Mouse (Mus musculus) G1E (cell line): Measurements from ENCODE around the gene 9130023H24Rik. TPM values are rescaled to one million over a fixed set of nuclear protein-coding genes. Genes with fewer than 3 reads are reported as not detected.

Experiments
- ATAC-seq: 2 replicates; pipeline ENCODE4 v1.8.0; 2016; ENCODE audit warnings: mild to moderate bottlenecking; ENCODE audit not compliant: insufficient number of reproducible peaks, poor library complexity, low FRiP score, severe bottlenecking; ENCODE audit errors: extremely low read depth
- DNase-seq: peaks from one replicate; pipeline ENCODE4 v3.0.0; 2012; ENCODE audit warnings: low spot score
- H3K27me3 ChIP-seq: 2 replicates; pipeline ENCODE4 v1.6.1; 2012; ENCODE audit warnings: mild to moderate bottlenecking, low read length, inconsistent platforms; ENCODE audit not compliant: insufficient read depth
- H3K36me3 ChIP-seq: replicated peaks from 2 replicates; pipeline ENCODE3; 2012; ENCODE audit warnings: mild to moderate bottlenecking, inconsistent platforms
- H3K4me1 ChIP-seq: 2 replicates; pipeline ENCODE4 v1.6.1; 2012; ENCODE audit warnings: low read depth, low read length, inconsistent platforms, mixed read lengths; ENCODE audit not compliant: insufficient read depth
- H3K4me3 ChIP-seq: 2 replicates; pipeline ENCODE4 v1.5.1; 2012; ENCODE audit warnings: low read depth, mild to moderate bottlenecking, inconsistent platforms, low read length, moderate library complexity, mixed read lengths
- H3K9me3 ChIP-seq: replicated peaks from 2 replicates; pipeline ENCODE4 v1.6.1; 2012; ENCODE audit warnings: inconsistent platforms
- CTCF ChIP-seq: IDR thresholded peaks from 2 replicates; pipeline ENCODE4 v1.5.1; 2012; ENCODE audit warnings: low read depth, low read length, inconsistent platforms, mixed read lengths
- GATA1 ChIP-seq: IDR thresholded peaks from 2 replicates; pipeline ENCODE4 v1.6.1; 2012; ENCODE audit warnings: borderline replicate concordance, low read length, inconsistent platforms, mixed read lengths
- GATA2 ChIP-seq: IDR thresholded peaks from 2 replicates; pipeline ENCODE4 v1.6.1; 2012; ENCODE audit warnings: low read depth, low read length, inconsistent platforms, borderline replicate concordance
- POLR2AphosphoS5 ChIP-seq: IDR thresholded peaks from 2 replicates; pipeline ENCODE4 v1.6.1; 2012; ENCODE audit warnings: low read depth, low read length, inconsistent platforms; ENCODE audit not compliant: insufficient replicate concordance
- TAL1 ChIP-seq: conservative IDR thresholded peaks from 2 replicates; pipeline ENCODE4 v1.6.1; 2012; ENCODE audit warnings: low read depth, low read length, inconsistent platforms, mixed read lengths
- polyA plus RNA-seq: library from polyadenylated mRNA; stranded (reverse); fragments of >175 nt; gene quantifications from 2 replicates; pipeline ENCODE4 v1.2.3, GENCODE M21; 2012
- total RNA-seq, 2 experiments: library from RNA; stranded (forward) in 1 of 2; stranded (reverse) in 1 of 2; fragments of 200-1000 nt in 1 of 2; fragments of >200 nt in 1 of 2; fragmentation: Nextera tagmentation in 1 of 2; gene quantifications; 2 replicates each; pipeline ENCODE4 v1.2.3; 2014 to 2017

The 9130023H24Rik gene
- total and polyA plus RNA-seq, 3 experiments = 0.72 to 6.1 (median 5.5) TPM

GRCm38 (mm10) chr7:128243921-128244320 lies 6.1 kb upstream of the 9130023H24Rik start:
- Histone ChIP-seq H3K9me3 (no peaks in the 10 kb centered on the region), H3K4me3 (no peak overlapping the region), H3K27me3 (peaks cover 7% of the 10 kb centered on the region), H3K4me1 (peaks cover 49% of the 10 kb centered on the region), H3K36me3 (peaks cover 64% of the 10 kb centered on the region)
- DNase-seq (no peak), ATAC-seq (no peak)
- TF ChIP-seq CTCF = no peak
- TF ChIP-seq GATA1 = no peak
- no peak for TF ChIP-seq TAL1
- no peak for TF ChIP-seq GATA2
- TF ChIP-seq POLR2AphosphoS5 = no peak

GRCm38 (mm10) chr7:128242331-128242730 lies 4.5 kb upstream of the 9130023H24Rik start:
- ATAC-seq = no peak
- TF ChIP-seq CTCF = no peak
- TF ChIP-seq GATA2 = no peak
- no peak for TF ChIP-seq POLR2AphosphoS5
- no peak for TF ChIP-seq TAL1
- no peak for TF ChIP-seq GATA1
- H3K4me3 ChIP-seq = no peak overlapping the region
- peaks cover 64% of the 10 kb centered on the region for H3K36me3 ChIP-seq
- H3K4me1 ChIP-seq = peaks cover 43% of the 10 kb centered on the region
- no peaks in the 10 kb centered on the region for H3K9me3 ChIP-seq
- no peak for DNase-seq
- H3K27me3 ChIP-seq = peaks cover 3% of the 10 kb centered on the region; the same call in 1 of the 2 replicates

- Histone ChIP-seq H3K27me3 (no peaks in the 10 kb centered on the region; the same call in 1 of the 2 replicates), H3K9me3 (no peaks in the 10 kb centered on the region), H3K4me3 (no peak overlapping the region; the same call in 1 of the 2 replicates), H3K36me3 (peaks cover 75% of the 10 kb centered on the region), H3K4me1 (peaks cover 44% of the 10 kb centered on the region)
- ATAC-seq = no peak
- TF ChIP-seq CTCF (no peak), POLR2AphosphoS5 (no peak), GATA2 (no peak), TAL1 (no peak), GATA1 (no peak)
- no peak for DNase-seq
These were observed 2.4 kb upstream of the 9130023H24Rik start for GRCm38 (mm10) chr7:128240131-128240784.

- ATAC-seq = no peak
These were observed 1.2 kb upstream of the 9130023H24Rik start for GRCm38 (mm10) chr7:128238991-128239390.

GRCm38 (mm10) chr7:128237593-128237926 lies 271 bp downstream of the 9130023H24Rik start:
- H3K27me3 ChIP-seq = no peaks in the 10 kb centered on the region; the same call in 1 of the 2 replicates
- H3K36me3 ChIP-seq = peaks cover 55% of the 10 kb centered on the region
- DNase-seq (no peak), ATAC-seq (no peak)
- no peaks in the 10 kb centered on the region for H3K9me3 ChIP-seq
- H3K4me3 ChIP-seq = peak overlapping the region; percentile 85
- H3K4me1 ChIP-seq = peaks cover 44% of the 10 kb centered on the region
- no peak for TF ChIP-seq TAL1
- TF ChIP-seq CTCF = no peak
- no peak for TF ChIP-seq POLR2AphosphoS5
- no peak for TF ChIP-seq GATA2
- TF ChIP-seq GATA1 = no peak

More at GRCm38 (mm10) chr7:128238991-128239390, 1.2 kb upstream of the 9130023H24Rik start:
- H3K4me1 ChIP-seq = peaks cover 44% of the 10 kb centered on the region
- H3K36me3 ChIP-seq = peaks cover 66% of the 10 kb centered on the region
- TF ChIP-seq GATA2 (no peak), CTCF (peak; percentile 62), POLR2AphosphoS5 (no peak)
- DNase-seq = no peak
- no peaks in the 10 kb centered on the region for H3K9me3 ChIP-seq
- H3K27me3 ChIP-seq = no peaks in the 10 kb centered on the region; the same call in 1 of the 2 replicates
- H3K4me3 ChIP-seq = peak overlapping the region; percentile 85

- Histone ChIP-seq H3K4me1 (peaks cover 42% of the 10 kb centered on the region), H3K27me3 (no peaks in the 10 kb centered on the region), H3K36me3 (peaks cover 50% of the 10 kb centered on the region), H3K4me3 (peak within 1 kb of the TSS; percentile 85), H3K9me3 (no peaks in the 10 kb centered on the region)
- DNase-seq (peak; percentile 83), ATAC-seq (no peak)
- no peak for TF ChIP-seq POLR2AphosphoS5
- TF ChIP-seq CTCF = peak; percentile 64
These were observed 807 bp downstream of the 9130023H24Rik start, which contains the start of gene Armc5 for GRCm38 (mm10) chr7:128236856-128237592. Gene Armc5 (plus strand): TSS chr7:128237342.
